Mouse (Mus musculus): Measurements from ENCODE around the gene Aebp2.

Gene Aebp2

GRCm38 (mm10) chr6:140696192-140696879, 73.9 kb downstream of the Aebp2 start:
- no peak for DNase-seq (ENCODE audit: low read depth, low spot score)

GRCm38 (mm10) chr6:140697994-140698393, 75.5 kb downstream of the Aebp2 start:
- DNase-seq (ENCODE audit: low read depth, low spot score) = no peak

- DNase-seq (ENCODE audit: low read depth, low spot score) = no peak
Observed at GRCm38 (mm10) chr6:140698596-140698995, 76.1 kb downstream of the Aebp2 start.

- no peak for DNase-seq (ENCODE audit: low read depth, low spot score)
Observed at GRCm38 (mm10) chr6:140701259-140701658, 78.8 kb downstream of the Aebp2 start.

GRCm38 (mm10) chr6:140705132-140705531, 82.7 kb downstream of the Aebp2 start:
- DNase-seq (ENCODE audit: low read depth, low spot score) = no peak

GRCm38 (mm10) chr6:140706056-140706455, 83.6 kb downstream of the Aebp2 start:
- no peak for DNase-seq (ENCODE audit: low read depth, low spot score)

GRCm38 (mm10) chr6:140708059-140708458, 85.6 kb downstream of the Aebp2 start:
- DNase-seq (ENCODE audit: low read depth, low spot score) = no peak

- DNase-seq (ENCODE audit: low read depth, low spot score) = no peak
Observed at GRCm38 (mm10) chr6:140709415-140710107, 87.1 kb downstream of the Aebp2 start.

GRCm38 (mm10) chr6:140712754-140713153, 90.3 kb downstream of the Aebp2 start:
- DNase-seq (ENCODE audit: low read depth, low spot score) = peak; percentile 11

- DNase-seq (ENCODE audit: low read depth, low spot score) = peak; percentile 24
Observed at GRCm38 (mm10) chr6:140714905-140715365, 92.5 kb downstream of the Aebp2 start.

GRCm38 (mm10) chr6:140722058-140722457, 99.6 kb downstream of the Aebp2 start:
- no peak for DNase-seq (ENCODE audit: low read depth, low spot score)
